Mouse (Mus musculus): ENCODE results near the gene 4930503B20Rik. TPM values are rescaled to one million over a fixed set of nuclear protein-coding genes. Genes with fewer than 3 reads are reported as not detected.

The 4930503B20Rik gene
- polyA plus RNA-seq (2015; fragmentation: Nextera tagmentation; extraction: Ambion mirVana): not detected in 2 replicates

- no peak within 1 kb of the TSS for H3K4me2 ChIP-seq (ENCODE audit: low read depth, low read length)
- H3K9me3 ChIP-seq (replicated peaks; ENCODE audit: control insufficient read depth, low read length): no peaks in the 10 kb centered on the region
- 78% methylated on average over 3 of the region's 3 CpGs for WGBS
- ATAC-seq (ENCODE audit: insufficient read depth, low FRiP score): no peak
- no peak within 1 kb of the TSS for H3K27ac ChIP-seq (ENCODE audit: low read length)
- H3K4me1 ChIP-seq (ENCODE audit: control insufficient read depth, insufficient read depth, low read length): no peaks in the 10 kb centered on the region; the same call in 1 of the 2 replicates
- H3K4me3 ChIP-seq (replicated peaks; ENCODE audit: low read length): no peak within 1 kb of the TSS
- H3K9ac ChIP-seq (ENCODE audit: low read length): no peak within 1 kb of the TSS
- no peaks in the 10 kb centered on the region for H3K27me3 ChIP-seq (ENCODE audit: control insufficient read depth, insufficient read depth, low read length)
- no peaks in the 10 kb centered on the region for H3K36me3 ChIP-seq (ENCODE audit: control insufficient read depth, insufficient read depth, low read length)
These were observed at the start of gene 4930503B20Rik for GRCm38 (mm10) chr3:146651217-146651616. Gene 4930503B20Rik, minus strand, starts transcription at chr3:146651317.

DNA sequence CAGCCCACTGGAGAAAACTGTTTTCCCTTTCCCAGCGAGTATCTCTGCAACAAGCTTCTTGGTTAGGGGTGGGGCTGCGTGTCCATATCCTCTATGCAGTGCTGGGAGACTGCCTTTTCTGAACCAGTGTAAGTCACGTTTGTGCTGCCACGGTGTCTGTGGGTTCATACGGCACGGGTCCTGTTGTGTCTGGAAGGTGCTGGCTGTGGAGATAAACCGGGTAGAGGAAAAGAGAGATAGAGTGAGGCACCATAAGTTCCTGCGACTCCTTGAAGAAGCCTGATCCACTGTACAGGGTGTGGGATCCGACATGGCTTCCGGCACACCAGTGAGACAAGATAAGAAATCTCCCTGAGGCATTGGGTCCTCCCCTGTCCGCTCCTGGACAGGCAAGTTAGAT, 48.9 kb upstream of the 4930503B20Rik start:
- H3K4me2 ChIP-seq (ENCODE audit: low read depth, low read length): no peak overlapping the region
- WGBS: 73% methylated on average over 11 of the region's 11 CpGs

GRCm38 (mm10) chr3:146698982-146699381, 47.9 kb upstream of the 4930503B20Rik start:
- 61% methylated on average over 11 of the region's 11 CpGs for whole genome bisulfite sequencing
- no peaks in the 10 kb centered on the region for H3K27me3 ChIP-seq (ENCODE audit: control insufficient read depth, insufficient read depth, low read length)
- no peaks in the 10 kb centered on the region for H3K9me3 ChIP-seq (replicated peaks; ENCODE audit: control insufficient read depth, low read length)
- H3K36me3 ChIP-seq (ENCODE audit: control insufficient read depth, insufficient read depth, low read length): no peaks in the 10 kb centered on the region
- no peak overlapping the region for H3K27ac ChIP-seq (ENCODE audit: low read length)
- H3K4me2 ChIP-seq (ENCODE audit: low read depth, low read length): no peak overlapping the region
- no peak overlapping the region for H3K9ac ChIP-seq (ENCODE audit: low read length)
- no peaks in the 10 kb centered on the region for H3K4me1 ChIP-seq (ENCODE audit: control insufficient read depth, insufficient read depth, low read length)
- H3K4me3 ChIP-seq (replicated peaks; ENCODE audit: low read length): no peak overlapping the region
- no peak for ATAC-seq (ENCODE audit: insufficient read depth, low FRiP score)

More for the DNA sequence above, 48.9 kb upstream of the 4930503B20Rik start:
- Histone ChIP-seq H3K27me3 (ENCODE audit: control insufficient read depth, insufficient read depth, low read length) (no peaks in the 10 kb centered on the region), H3K4me3 (replicated peaks; ENCODE audit: low read length) (no peak overlapping the region), H3K36me3 (ENCODE audit: control insufficient read depth, insufficient read depth, low read length) (no peaks in the 10 kb centered on the region), H3K9ac (ENCODE audit: low read length) (no peak overlapping the region), H3K4me1 (ENCODE audit: control insufficient read depth, insufficient read depth, low read length) (no peaks in the 10 kb centered on the region), H3K9me3 (replicated peaks; ENCODE audit: control insufficient read depth, low read length) (no peaks in the 10 kb centered on the region), H3K27ac (ENCODE audit: low read length) (no peak overlapping the region)
- ATAC-seq (ENCODE audit: insufficient read depth, low FRiP score): no peak

DNA sequence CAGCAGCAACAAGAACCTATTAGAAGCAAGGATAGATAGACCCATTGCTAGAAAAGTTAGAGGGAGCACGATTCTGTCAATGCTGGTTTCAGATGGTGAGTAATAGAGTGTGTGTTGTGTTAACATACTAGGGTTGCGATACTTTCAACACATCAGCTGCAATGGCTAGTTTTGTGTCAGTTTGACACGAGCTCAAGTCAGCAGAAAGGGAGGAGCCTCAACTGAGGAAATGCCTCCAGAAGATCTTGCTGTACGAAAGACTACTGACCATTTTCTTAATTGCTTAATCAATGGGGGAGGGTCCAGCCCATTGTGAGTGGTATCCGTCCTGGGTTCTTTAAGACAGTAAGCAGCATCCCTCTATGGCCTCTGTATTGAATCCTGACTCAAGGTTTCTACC, 41.4 kb upstream of the 4930503B20Rik start:
- WGBS: 74% methylated on average over 5 of the region's 5 CpGs
- H3K4me2 ChIP-seq (ENCODE audit: low read depth, low read length): no peak overlapping the region

GRCm38 (mm10) chr3:146687121-146687725, 36.1 kb upstream of the 4930503B20Rik start:
- Histone ChIP-seq H3K4me3 (replicated peaks; ENCODE audit: low read length) (no peak overlapping the region), H3K4me1 (ENCODE audit: control insufficient read depth, insufficient read depth, low read length) (0 out of 2 replicates have a peak, but pooled peaks cover 3% of the 10 kb centered on the region), H3K9ac (ENCODE audit: low read length) (no peak overlapping the region), H3K36me3 (ENCODE audit: control insufficient read depth, insufficient read depth, low read length) (no peaks in the 10 kb centered on the region), H3K27ac (ENCODE audit: low read length) (no peak overlapping the region), H3K4me2 (ENCODE audit: low read depth, low read length) (no peak overlapping the region), H3K9me3 (replicated peaks; ENCODE audit: control insufficient read depth, low read length) (no peaks in the 10 kb centered on the region), H3K27me3 (ENCODE audit: control insufficient read depth, insufficient read depth, low read length) (no peaks in the 10 kb centered on the region)
- 76% methylated on average over 4 of the region's 4 CpGs for WGBS
- ATAC-seq (ENCODE audit: insufficient read depth, low FRiP score): no peak

More for the DNA sequence above, 41.4 kb upstream of the 4930503B20Rik start:
- Histone ChIP-seq H3K4me1 (ENCODE audit: control insufficient read depth, insufficient read depth, low read length) (no peaks in the 10 kb centered on the region), H3K4me3 (replicated peaks; ENCODE audit: low read length) (no peak overlapping the region), H3K27me3 (ENCODE audit: control insufficient read depth, insufficient read depth, low read length) (no peaks in the 10 kb centered on the region), H3K36me3 (ENCODE audit: control insufficient read depth, insufficient read depth, low read length) (no peaks in the 10 kb centered on the region), H3K9me3 (replicated peaks; ENCODE audit: control insufficient read depth, low read length) (no peaks in the 10 kb centered on the region), H3K27ac (ENCODE audit: low read length) (no peak overlapping the region), H3K9ac (ENCODE audit: low read length) (no peak overlapping the region)
- ATAC-seq (ENCODE audit: insufficient read depth, low FRiP score): no peak

DNA sequence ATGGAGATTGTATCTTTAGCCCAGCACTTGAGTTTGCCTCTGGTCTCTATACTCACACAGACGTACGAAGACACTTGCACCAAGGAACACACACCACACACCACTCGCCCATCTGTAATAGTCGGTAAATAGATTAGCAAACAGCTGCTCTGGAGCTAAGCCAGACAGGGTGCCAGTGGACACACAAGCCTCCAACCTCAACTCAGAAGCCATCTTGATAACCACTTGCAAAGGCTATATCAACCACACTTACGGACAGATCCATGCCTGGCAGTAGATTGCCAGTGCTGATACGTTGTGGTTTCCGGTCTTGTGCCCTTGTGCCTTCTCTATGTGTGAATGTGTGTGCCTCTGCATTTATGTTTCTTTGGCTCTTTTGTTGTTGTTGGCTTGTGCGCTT, 35.3 kb upstream of the 4930503B20Rik start:
- no peak for ATAC-seq (ENCODE audit: insufficient read depth, low FRiP score)
- WGBS: 79% methylated on average over 8 of the region's 8 CpGs
- Histone ChIP-seq H3K9me3 (replicated peaks; ENCODE audit: control insufficient read depth, low read length) (no peaks in the 10 kb centered on the region), H3K4me1 (ENCODE audit: control insufficient read depth, insufficient read depth, low read length) (0 out of 2 replicates have a peak, but pooled peaks cover 5% of the 10 kb centered on the region), H3K27ac (ENCODE audit: low read length) (no peak overlapping the region), H3K27me3 (ENCODE audit: control insufficient read depth, insufficient read depth, low read length) (no peaks in the 10 kb centered on the region), H3K4me2 (ENCODE audit: low read depth, low read length) (no peak overlapping the region), H3K4me3 (replicated peaks; ENCODE audit: low read length) (no peak overlapping the region), H3K9ac (ENCODE audit: low read length) (no peak overlapping the region), H3K36me3 (ENCODE audit: control insufficient read depth, insufficient read depth, low read length) (no peaks in the 10 kb centered on the region)

GRCm38 (mm10) chr3:146684811-146685675, 33.9 kb upstream of the 4930503B20Rik start, which contains the start of gene Samd13:
Gene Samd13, minus strand, starts transcription at chr3:146685592.
- Histone ChIP-seq H3K4me1 (ENCODE audit: control insufficient read depth, insufficient read depth, low read length) (0 out of 2 replicates have a peak, but pooled peaks cover 5% of the 10 kb centered on the region), H3K27ac (ENCODE audit: low read length) (no peak within 1 kb of the TSS), H3K27me3 (ENCODE audit: control insufficient read depth, insufficient read depth, low read length) (no peaks in the 10 kb centered on the region), H3K9me3 (replicated peaks; ENCODE audit: control insufficient read depth, low read length) (no peaks in the 10 kb centered on the region), H3K9ac (ENCODE audit: low read length) (peak within 1 kb of the TSS; percentile 74), H3K4me2 (ENCODE audit: low read depth, low read length) (peak within 1 kb of the TSS; percentile 97), H3K4me3 (replicated peaks; ENCODE audit: low read length) (peak within 1 kb of the TSS; percentile 65), H3K36me3 (ENCODE audit: control insufficient read depth, insufficient read depth, low read length) (no peaks in the 10 kb centered on the region)
- WGBS: 3% methylated on average over 50 of the region's 50 CpGs
- ATAC-seq (ENCODE audit: insufficient read depth, low FRiP score): peak; percentile 83

DNA sequence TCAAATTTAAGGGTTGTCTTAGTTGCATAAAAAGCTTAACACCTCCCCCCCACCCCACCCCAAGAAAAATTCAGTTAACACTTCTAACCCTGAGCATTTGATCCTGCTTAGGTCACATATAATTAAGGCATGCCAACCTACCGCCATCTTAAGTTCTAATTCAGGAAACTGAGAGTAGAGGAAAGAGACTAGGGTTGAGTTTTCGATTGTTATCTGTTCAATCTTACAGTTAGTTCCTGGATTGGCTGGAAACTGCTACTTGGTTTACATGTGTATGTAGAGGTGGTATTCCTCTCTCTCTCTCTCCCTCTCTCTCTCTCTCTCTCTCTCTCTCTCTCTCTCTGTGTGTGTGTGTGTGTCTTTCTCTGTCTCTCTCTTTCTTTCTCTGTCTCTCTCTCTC, 32.0 kb upstream of the 4930503B20Rik start:
- Histone ChIP-seq H3K4me3 (replicated peaks; ENCODE audit: low read length) (no peak overlapping the region), H3K27me3 (ENCODE audit: control insufficient read depth, insufficient read depth, low read length) (no peaks in the 10 kb centered on the region), H3K9me3 (replicated peaks; ENCODE audit: control insufficient read depth, low read length) (no peaks in the 10 kb centered on the region), H3K27ac (ENCODE audit: low read length) (no peak overlapping the region), H3K9ac (ENCODE audit: low read length) (no peak overlapping the region), H3K36me3 (ENCODE audit: control insufficient read depth, insufficient read depth, low read length) (no peaks in the 10 kb centered on the region), H3K4me2 (ENCODE audit: low read depth, low read length) (0 out of 2 replicates have a peak overlapping the region, but pooled peaks have one; percentile 53), H3K4me1 (ENCODE audit: control insufficient read depth, insufficient read depth, low read length) (0 out of 2 replicates have a peak, but pooled peaks cover 5% of the 10 kb centered on the region)
- ATAC-seq (ENCODE audit: insufficient read depth, low FRiP score): no peak
- 66% methylated on average over 2 of the region's 2 CpGs for WGBS

DNA sequence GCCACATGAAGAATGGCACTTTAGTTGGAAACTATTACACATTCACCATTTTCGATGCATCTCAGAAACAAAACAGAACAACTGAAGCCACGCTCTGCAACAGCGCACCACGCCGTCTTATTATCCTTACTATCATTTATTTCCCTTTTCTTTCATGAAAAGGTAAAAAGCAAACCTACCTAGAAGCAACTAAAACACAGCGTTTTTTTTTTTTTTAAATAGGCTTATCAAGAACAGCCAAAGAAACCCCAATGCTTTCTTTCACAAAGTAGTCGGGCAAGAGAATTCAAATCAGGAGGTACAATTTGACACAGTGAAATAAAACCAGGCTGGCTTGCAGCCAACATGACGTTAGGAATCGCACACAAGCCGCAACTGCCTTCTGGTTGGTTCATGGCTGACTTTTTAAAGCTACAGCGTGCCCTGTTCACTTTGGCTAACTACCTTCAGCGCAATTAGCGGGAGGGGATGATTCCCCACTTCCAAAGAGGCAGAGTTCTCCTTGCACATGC, 31.1 kb upstream of the 4930503B20Rik start:
- peak; percentile 54; the same call in 1 of the 2 replicates for ATAC-seq (ENCODE audit: insufficient read depth, low FRiP score)
- Histone ChIP-seq H3K9me3 (replicated peaks; ENCODE audit: control insufficient read depth, low read length) (no peaks in the 10 kb centered on the region), H3K27me3 (ENCODE audit: control insufficient read depth, insufficient read depth, low read length) (no peaks in the 10 kb centered on the region), H3K36me3 (ENCODE audit: control insufficient read depth, insufficient read depth, low read length) (no peaks in the 10 kb centered on the region), H3K4me3 (replicated peaks; ENCODE audit: low read length) (peak overlapping the region; percentile 30), H3K27ac (ENCODE audit: low read length) (peak overlapping the region; percentile 52), H3K9ac (ENCODE audit: low read length) (peak overlapping the region; percentile 55), H3K4me1 (ENCODE audit: control insufficient read depth, insufficient read depth, low read length) (0 out of 2 replicates have a peak, but pooled peaks cover 5% of the 10 kb centered on the region), H3K4me2 (ENCODE audit: low read depth, low read length) (peak overlapping the region; percentile 53)
- WGBS: 32% methylated on average over 13 of the region's 13 CpGs
